Mouse (Mus musculus): ENCODE results near the gene Gemin8.
A peak's percentile ranks its signal among the peaks of the same experiment; 100 is the strongest.

The Gemin8 gene

GRCm38 (mm10) chrX:166230515-166231267 lies 60.4 kb downstream of the Gemin8 start:
- DNase-seq, result no peak

GRCm38 (mm10) chrX:166236131-166236530 lies 65.9 kb downstream of the Gemin8 start:
- no peak for DNase-seq

GRCm38 (mm10) chrX:166238831-166239460 lies 68.7 kb downstream of the Gemin8 start, which contains the start of gene Gpm6b:
Gene Gpm6b, plus strand, starts transcription at chrX:166238911.
- peak; percentile 69 to 86 for DNase-seq

GRCm38 (mm10) chrX:166239520-166239919 lies 69.3 kb downstream of the Gemin8 start:
- DNase-seq, result no peak

Data from lung, postnatal 4 days (tissue).